Mouse (Mus musculus) embryonic facial prominence, embryonic 15.5 days (tissue): Measurements from ENCODE around the gene Zc3h12a. TPM values are rescaled to one million over a fixed set of nuclear protein-coding genes. Genes with fewer than 3 reads are reported as not detected.

ENCODE experiments used
- ATAC-seq: fragments of 200-750 bp; cut with Nextera tagmentation; 2 replicates; pipeline ENCODE4 v1.8.0; 2017; ENCODE audit warnings: low read depth, moderate TSS enrichment; ENCODE audit not compliant: insufficient number of reproducible peaks, low FRiP score, low TSS enrichment
- H3K27ac ChIP-seq: fragments of 300-500 bp; sonication (generic); replicated peaks from 2 replicates; pipeline ENCODE4 v1.5.1; 2015; ENCODE audit warnings: mild to moderate bottlenecking, inconsistent platforms
- H3K27me3 ChIP-seq: fragments of 300-500 bp; sonication (generic); 2 replicates; pipeline ENCODE4 v1.6.1; 2015; ENCODE audit warnings: inconsistent platforms
- H3K36me3 ChIP-seq: fragments of 300-500 bp; sonication (generic); 2 replicates; pipeline ENCODE4 v1.6.1; 2015; ENCODE audit warnings: mild to moderate bottlenecking, inconsistent platforms
- H3K4me1 ChIP-seq: fragments of 300-500 bp; sonication (generic); 2 replicates; pipeline ENCODE4 v1.6.1; 2015; ENCODE audit warnings: inconsistent platforms
- H3K4me2 ChIP-seq: fragments of 300-500 bp; sonication (generic); replicated peaks from 2 replicates; pipeline ENCODE4 v1.6.1; 2015; ENCODE audit warnings: mild to moderate bottlenecking, inconsistent platforms
- H3K4me3 ChIP-seq: fragments of 300-500 bp; sonication (generic); replicated peaks from 2 replicates; pipeline ENCODE4 v1.5.1; 2015; ENCODE audit warnings: mild to moderate bottlenecking, inconsistent platforms
- H3K9ac ChIP-seq: fragments of 300-500 bp; sonication (generic); 2 replicates; pipeline ENCODE4 v1.6.1; 2015; ENCODE audit warnings: inconsistent platforms
- H3K9me3 ChIP-seq: fragments of 300-500 bp; sonication (generic); replicated peaks from 2 replicates; pipeline ENCODE4 v1.6.1; 2016; ENCODE audit warnings: inconsistent platforms
- WGBS: fragments of 180-500 bp; shearing (Covaris S2); methylation state at CpG from one replicate; pipeline ENCODE4 v1.1.7; 2015; 5-methylcytosine and 5-hydroxymethylcytosine counted together
- polyA plus RNA-seq: library from polyadenylated mRNA; unstranded; fragments of >200 nt; fragmentation: Nextera tagmentation; extraction: Ambion mirVana; gene quantifications from 2 replicates; pipeline ENCODE4 v1.2.1, GENCODE M21; 2015

The Zc3h12a gene
- polyA plus RNA-seq, 1 experiment from 2014 or later, result 2.1 TPM

- Histone ChIP-seq H3K4me1 (no peaks in the 10 kb centered on the region), H3K9ac (no peak overlapping the region), H3K4me3 (no peak overlapping the region), H3K27ac (no peak overlapping the region), H3K36me3 (peaks cover 40% of the 10 kb centered on the region), H3K27me3 (no peaks in the 10 kb centered on the region), H3K4me2 (no peak overlapping the region), H3K9me3 (no peaks in the 10 kb centered on the region)
- ATAC-seq, result no peak
- WGBS, result 91% methylated on average over 2 of the region's 2 CpGs
Measured at GRCm38 (mm10) chr4:125077700-125078099, 49.9 kb downstream of the Zc3h12a start.

Other genes starting within 250 kb of the Zc3h12a start
- 0.04 and 0.09 TPM in 2 replicates for gene Epha10, start 246.9 kb downstream of the Zc3h12a start, polyA plus RNA-seq
- 12.4 and 16.7 TPM in 2 replicates for gene 9930104L06Rik, start 190.8 kb downstream of the Zc3h12a start, polyA plus RNA-seq
- gene Cdca8, start 188.5 kb downstream of the Zc3h12a start, polyA plus RNA-seq, result 100.0 and 102 TPM in 2 replicates
- gene Rspo1, start 141.4 kb downstream of the Zc3h12a start, polyA plus RNA-seq, result 21.7 and 23.5 TPM in 2 replicates
- gene Gnl2, start 111.3 kb downstream of the Zc3h12a start, polyA plus RNA-seq, result 85.9 and 102 TPM in 2 replicates
- gene Dnali1, start 62.1 kb downstream of the Zc3h12a start, polyA plus RNA-seq, result 4.8 and 9.3 TPM in 2 replicates
- 31.0 and 31.9 TPM in 2 replicates for gene Snip1, start 61.2 kb downstream of the Zc3h12a start, polyA plus RNA-seq
- 56.3 and 59.1 TPM in 2 replicates for gene Meaf6, start 42.7 kb downstream of the Zc3h12a start, polyA plus RNA-seq